Mouse (Mus musculus) granulocyte monocyte progenitor cell, adult 5-6 weeks (primary cell): ENCODE measurements at regions not wholly inside any gene's neighbourhood (a gene's known extent, or its start where the extent isn't known, plus 50 kb on each side); places are given as distances from the start of the nearest gene placed in this dataset.

ENCODE experiments used
- ATAC-seq: replicated peaks from 2 replicates; pipeline ENCODE4 v1.8.0; 2016; ENCODE audit warnings: mild to moderate bottlenecking, moderate TSS enrichment, inconsistent platforms; ENCODE audit not compliant: poor library complexity, severe bottlenecking

DNA sequence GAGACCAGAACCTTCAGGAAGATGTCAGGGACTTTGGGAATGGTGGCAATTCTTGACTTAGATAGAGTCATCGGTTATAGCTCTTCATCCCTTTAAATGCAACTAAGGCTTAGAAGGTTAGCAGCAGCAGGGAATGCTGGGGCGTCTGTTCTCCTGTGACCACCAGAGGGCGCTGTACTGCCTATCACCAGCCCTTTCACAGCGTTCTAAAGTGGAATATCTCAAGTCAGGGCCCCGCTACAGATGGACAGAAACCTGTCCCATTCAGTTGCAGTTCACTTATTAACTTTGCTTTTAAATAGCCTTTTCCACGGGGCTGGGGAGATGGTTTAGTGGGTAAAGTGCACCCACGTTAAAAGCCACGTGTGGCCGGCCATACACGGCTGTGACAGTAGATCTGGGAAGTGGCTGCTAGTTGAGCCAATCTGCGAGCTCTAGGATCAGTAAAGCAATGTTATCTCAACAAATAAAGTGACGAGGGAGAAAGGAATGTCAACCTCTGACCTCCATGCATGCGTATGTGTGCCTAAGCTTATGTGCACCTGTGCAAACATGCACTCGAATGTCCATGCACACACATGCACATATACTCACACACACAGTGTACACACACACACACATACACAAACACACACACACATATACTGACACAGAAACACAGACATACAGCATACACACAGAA lies 104.3 kb downstream of the Fam168b start:
- ATAC-seq, result peak; percentile 79

DNA sequence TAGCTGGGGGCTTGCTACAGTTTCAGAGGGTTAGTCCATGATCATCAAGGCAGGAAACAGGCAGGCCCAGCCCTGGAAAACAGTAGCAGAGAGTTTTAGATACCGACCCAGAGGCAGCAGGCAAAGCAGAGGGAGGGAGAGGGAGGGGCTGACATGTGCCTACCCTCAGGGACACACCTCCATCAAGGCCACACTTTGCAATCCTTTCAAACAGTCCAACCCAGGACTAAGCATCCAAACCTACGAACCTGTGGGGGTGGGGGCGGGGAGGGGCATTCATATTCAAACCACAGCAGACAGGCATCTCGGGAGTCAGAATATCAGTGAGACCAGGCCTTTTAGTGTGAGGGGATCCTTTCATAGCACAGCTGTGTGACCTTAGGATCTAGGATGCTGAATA lies 103.2 kb downstream of the Fam168b start:
- no peak for ATAC-seq

DNA sequence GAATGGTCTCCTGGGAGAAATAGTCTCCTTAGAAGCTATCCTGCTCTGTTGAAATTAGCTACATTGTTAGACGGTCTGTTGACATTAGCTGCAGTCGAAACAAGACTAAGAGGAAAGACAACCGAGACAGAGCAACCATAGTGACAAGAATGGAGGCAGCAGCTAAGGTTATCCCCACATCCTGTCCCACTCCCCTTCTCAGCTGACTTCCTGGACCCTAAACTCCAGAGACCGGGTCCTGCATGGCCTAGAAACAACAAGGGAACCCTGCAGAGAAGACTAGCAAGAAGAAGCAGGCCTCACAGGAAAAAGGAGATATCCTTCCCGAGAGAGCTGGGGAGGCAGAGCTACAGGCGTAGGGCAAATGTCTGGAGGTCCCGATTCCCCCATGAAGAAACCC lies 102.0 kb downstream of the Fam168b start:
- ATAC-seq, result no peak

DNA sequence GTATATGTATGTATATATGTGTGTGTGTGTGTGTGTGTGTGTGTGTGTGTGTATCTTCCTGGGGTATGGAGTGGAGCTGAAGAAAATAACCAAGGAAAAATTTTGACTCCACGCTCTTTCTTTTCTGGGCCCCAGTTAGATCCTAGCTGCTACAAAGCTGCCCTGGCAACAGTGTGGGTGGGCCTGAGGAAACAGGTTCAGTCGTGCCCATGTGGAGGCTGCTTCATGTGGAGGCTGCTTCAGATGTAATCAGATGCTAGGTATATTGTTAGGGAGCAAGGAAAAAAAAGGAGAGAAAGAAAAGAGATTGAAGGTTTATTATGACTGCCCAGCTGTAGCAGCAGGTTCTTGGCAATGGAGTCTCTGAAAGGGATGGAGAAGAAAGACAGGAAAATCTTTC lies 100.6 kb downstream of the Fam168b start:
- ATAC-seq, result no peak

DNA sequence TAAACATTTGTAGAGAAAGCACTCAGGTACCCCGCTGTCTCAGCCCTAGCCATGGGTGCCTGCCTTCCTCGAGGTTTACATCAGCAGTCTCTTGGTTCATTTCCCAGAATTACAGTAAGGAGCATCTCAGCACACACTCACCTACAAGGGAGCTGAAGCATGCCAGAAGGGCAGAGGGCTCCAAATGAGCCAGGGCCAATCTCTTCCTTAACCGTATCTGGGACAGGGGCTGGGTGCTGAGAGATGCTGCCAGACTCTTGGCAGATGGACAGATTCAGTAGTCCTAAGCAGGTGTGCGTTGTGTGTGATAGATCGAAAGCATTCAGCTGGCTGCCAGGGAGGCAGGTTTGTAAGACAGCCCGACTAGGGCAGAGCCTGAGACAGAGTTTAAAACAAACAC lies 97.0 kb downstream of the Fam168b start:
- no peak for ATAC-seq

DNA sequence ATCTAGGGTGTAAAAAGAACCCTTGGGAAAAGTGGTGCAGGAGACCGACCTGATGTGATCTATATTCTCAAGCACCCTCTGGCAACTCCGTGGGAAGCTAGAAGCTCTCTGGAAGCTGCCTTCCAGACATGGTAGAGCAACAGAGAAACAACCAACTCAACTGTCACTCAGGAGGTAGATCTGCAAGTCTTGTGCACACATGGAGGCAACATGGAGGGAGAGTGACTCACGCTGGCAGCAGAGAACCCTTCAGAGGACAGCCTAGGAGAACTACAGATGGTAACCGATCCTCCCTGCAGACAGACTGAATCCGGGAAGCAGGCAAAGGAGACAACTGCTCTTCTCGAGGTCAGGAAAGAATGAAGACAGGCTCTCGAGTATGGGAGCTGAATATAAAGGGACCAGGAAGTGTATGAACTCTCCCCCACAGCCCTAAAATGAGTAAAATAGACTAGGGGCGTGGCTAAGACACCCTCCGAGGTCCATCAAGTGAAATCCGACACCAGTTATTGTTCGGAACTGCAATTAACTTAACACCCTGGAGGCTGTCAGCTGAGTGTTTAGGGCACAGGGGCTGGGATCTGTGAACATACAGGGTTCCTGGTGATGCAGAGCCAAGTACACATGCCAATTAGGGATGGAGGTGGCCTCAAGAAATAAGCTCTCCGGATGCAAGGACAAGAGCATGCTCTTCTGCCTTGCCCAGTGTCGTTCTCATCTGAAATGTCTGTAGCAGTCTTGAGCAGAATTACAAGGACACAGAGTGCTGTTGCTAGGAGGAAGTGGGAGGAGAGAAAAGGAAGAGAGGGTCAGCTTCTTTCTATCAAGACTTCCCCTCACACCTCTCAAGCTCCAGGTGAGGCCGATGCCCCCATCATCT lies 93.5 kb downstream of the Fam168b start:
- ATAC-seq, result no peak

DNA sequence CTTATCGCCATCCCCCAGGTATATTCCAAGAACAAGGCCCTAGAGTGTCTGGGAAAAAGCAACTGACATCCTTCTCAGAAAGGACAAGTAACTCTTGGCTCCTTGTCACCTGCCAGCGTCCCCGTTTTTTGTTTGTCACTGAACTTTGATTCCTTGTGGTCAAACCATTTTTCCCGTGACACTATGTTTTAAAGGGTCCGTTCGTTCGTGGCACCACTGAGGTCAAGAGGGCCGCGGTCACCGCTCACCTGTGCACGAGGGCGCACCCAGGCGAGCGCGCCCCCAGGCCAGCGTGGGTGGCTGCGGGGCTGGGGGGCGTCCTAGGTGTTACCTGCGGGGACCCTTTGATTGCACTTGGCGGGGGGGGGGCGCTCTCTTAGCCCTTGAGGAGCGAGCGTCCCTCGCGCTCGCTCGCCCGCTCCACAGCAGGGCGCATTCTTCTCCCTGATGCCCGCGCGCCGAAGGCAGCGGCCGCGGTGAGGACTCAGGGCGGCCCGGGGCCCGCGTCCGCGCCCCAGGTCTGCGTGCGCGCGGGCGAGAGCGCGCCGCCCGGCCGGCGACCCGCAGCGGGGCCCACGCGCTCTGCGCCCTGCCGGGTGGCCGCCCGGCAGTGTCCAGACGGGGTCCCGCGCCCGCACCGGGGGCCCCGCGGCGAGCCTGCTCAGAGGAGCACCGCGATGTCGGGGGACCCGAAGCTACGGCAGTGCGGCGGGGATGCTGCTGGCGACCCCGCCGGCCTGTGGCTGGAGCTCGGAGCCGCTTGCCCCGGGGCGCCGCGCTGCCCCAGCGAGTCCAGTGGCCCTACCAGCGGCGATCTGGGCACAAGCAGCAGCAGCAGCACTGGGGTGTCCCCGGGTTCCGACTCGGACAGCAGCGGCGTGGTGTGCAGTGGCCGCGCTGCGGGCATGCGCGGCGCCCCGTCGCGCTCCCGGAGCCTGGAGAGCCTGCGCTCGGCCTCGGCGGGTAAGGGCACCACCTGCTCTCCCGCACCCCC lies 92.5 kb downstream of the Fam168b start:
- peak; percentile 36 for ATAC-seq

DNA sequence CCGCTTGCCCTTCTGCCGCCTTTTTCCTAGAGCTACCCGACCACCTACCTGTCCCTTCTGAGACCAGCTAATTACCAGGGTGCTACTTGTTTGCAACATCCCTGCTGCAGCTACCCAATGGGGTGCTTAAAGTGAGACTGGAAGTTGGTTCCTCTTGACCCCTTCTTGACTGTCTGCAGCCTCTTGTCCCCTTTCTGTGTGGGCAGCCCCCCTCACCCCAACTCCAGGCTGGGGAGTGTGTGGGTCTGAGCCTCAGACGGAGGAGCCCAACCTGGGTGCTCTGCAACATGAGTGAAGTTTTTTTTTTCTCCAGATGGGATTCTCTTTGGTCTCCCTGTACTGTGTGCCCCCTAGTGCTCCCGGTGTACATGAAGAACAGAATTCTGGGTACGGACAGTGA lies 91.7 kb downstream of the Fam168b start:
- ATAC-seq, result 0 out of 2 replicates have a peak, but pooled peaks have one; percentile 22

DNA sequence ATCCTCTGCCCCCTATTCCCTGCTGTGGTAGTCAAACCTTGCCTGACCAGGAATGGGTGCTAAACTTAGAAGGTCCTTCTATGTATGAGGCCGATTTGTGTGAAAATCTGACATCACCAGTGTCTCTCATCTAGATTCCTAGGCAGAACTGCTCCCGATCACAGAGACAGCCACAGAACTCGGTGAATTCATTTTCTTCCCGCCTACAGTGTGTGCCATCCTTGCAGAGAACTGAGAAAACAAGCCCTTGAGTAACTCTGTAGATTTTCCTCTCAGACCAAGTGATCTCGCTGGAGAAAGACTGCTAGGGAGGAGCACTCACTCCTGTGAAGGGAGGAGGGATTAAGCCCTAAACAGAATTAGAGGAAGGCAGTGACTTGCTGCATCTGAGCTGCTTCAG lies 89.3 kb downstream of the Fam168b start:
- ATAC-seq, result no peak

DNA sequence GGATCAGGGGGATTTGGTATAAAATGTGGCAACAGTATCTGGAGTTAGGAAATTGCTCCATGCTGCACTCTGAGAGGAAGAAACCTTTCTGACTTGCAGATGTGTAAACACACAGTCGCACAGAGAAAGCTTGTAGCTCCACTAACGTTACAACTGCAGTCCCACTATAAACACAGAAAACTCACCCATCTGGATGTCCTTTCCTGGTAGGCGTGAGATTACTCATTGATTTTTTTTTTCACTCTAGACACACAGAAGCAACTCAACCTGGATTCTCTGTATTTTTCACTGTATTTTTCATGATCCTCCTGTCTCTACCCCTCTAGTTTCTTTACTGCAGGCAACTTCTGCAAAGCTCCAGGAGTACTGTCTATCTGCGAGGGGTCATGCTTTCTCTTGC lies 82.3 kb downstream of the Fam168b start:
- no peak for ATAC-seq

DNA sequence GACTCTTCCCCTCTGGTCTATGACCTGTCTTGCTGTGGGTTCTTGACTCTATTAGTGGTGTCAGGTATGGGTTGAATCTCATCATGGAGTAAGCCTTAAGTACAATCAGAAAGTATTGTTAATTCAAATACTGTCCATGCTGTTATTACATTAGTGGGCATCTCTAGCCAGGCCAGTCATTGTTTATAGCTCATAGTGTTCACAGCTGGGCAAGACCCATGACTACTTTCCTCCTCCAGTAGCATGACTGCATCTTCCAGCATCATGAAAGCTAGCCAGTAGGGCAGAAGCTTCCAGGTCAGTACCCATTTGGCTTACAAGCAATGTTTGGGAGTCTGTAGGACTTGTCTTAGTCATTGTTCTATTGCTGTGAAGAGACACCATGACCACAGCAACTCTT lies 81.4 kb downstream of the Fam168b start:
- ATAC-seq, result no peak

DNA sequence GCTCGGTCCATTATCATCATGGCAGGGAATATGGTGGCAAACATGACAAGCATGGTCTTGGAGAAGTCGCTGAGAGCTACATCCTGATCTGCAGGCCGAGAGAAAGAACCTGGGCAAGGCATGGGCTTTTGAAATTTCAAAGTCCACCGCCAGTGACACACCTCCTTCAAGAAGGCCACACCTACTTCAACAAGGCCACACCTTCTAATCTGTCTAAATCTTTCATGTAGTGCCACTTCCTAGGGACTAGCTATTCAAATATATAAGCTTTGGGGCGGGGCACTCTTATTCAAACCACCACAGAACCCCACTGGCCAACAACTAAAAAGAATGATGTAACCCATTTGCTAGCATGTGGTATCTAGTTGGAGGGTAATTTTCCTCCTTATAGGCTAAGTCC lies 81.0 kb downstream of the Fam168b start:
- ATAC-seq, result no peak
